Mouse (Mus musculus) neural tube, embryonic 11.5 days (tissue): ENCODE results near the gene Hhatl. TPM values are rescaled to one million over a fixed set of nuclear protein-coding genes. Genes with fewer than 3 reads are reported as not detected.

Experiments
- ATAC-seq: fragments of 200-750 bp; cut with Nextera tagmentation; 2 replicates; pipeline ENCODE4 v1.8.0; 2017; ENCODE audit warnings: moderate number of reproducible peaks, mild to moderate bottlenecking, moderate TSS enrichment, moderate library complexity; ENCODE audit not compliant: insufficient read depth, low FRiP score, low TSS enrichment
- DNase-seq: peaks from one replicate; pipeline ENCODE4 v3.0.0-alpha.2; 2015; ENCODE audit warnings: low spot score
- H3K27ac ChIP-seq: fragments of 300-500 bp; sonication (generic); 2 replicates; pipeline ENCODE4 v1.5.1; 2014; ENCODE audit warnings: low read depth, mild to moderate bottlenecking, low read length
- H3K27me3 ChIP-seq: fragments of 300-500 bp; sonication (generic); 2 replicates; pipeline ENCODE4 v1.6.1; 2014; ENCODE audit warnings: mild to moderate bottlenecking, low read length, mixed read lengths; ENCODE audit not compliant: control insufficient read depth, insufficient read depth
- H3K36me3 ChIP-seq: fragments of 300-500 bp; sonication (generic); 2 replicates; pipeline ENCODE4 v1.6.1; 2014; ENCODE audit warnings: mild to moderate bottlenecking, low read length, moderate library complexity, mixed read lengths; ENCODE audit not compliant: control insufficient read depth, insufficient read depth
- H3K4me1 ChIP-seq: fragments of 300-500 bp; sonication (generic); 2 replicates; pipeline ENCODE4 v1.6.1; 2014; ENCODE audit warnings: low read length, mixed read lengths; ENCODE audit not compliant: control insufficient read depth, insufficient read depth
- H3K4me2 ChIP-seq: fragments of 300-500 bp; sonication (generic); 2 replicates; pipeline ENCODE4 v1.6.1; 2014; ENCODE audit warnings: low read depth, mild to moderate bottlenecking, moderate library complexity
- H3K4me3 ChIP-seq: fragments of 300-500 bp; sonication (generic); 2 replicates; pipeline ENCODE4 v1.5.1; 2014; ENCODE audit warnings: low read depth, low read length
- H3K9ac ChIP-seq: fragments of 300-500 bp; sonication (generic); 2 replicates; pipeline ENCODE4 v1.6.1; 2014; ENCODE audit warnings: mild to moderate bottlenecking, low read length
- H3K9me3 ChIP-seq: fragments of 300-500 bp; sonication (generic); 2 replicates; pipeline ENCODE4 v1.6.1; 2016; ENCODE audit warnings: low read length; ENCODE audit not compliant: control insufficient read depth
- WGBS: fragments of 180-500 bp; shearing (Covaris S2); extraction: QIAGEN DNeasy Blood & Tissue Kit; methylation state at CpG from one replicate; pipeline ENCODE4 v1.1.7; 2014; 5-methylcytosine and 5-hydroxymethylcytosine counted together
- polyA plus RNA-seq: library from polyadenylated mRNA; unstranded; fragments of >200 nt; fragmentation: Nextera tagmentation; extraction: Ambion mirVana; gene quantifications from 2 replicates; pipeline ENCODE4 v1.2.1, GENCODE M21; 2014

Gene Hhatl
- polyA plus RNA-seq, 1 experiment from 2014 or later = 0.13 TPM

GRCm38 (mm10) chr9:121765166-121765855 lies 27.0 kb downstream of the Hhatl start:
- Histone ChIP-seq H3K27me3 (no peaks in the 10 kb centered on the region), H3K4me1 (peaks cover 11% of the 10 kb centered on the region), H3K36me3 (peaks cover 16% of the 10 kb centered on the region; the same call in 1 of the 2 replicates), H3K4me3 (no peak overlapping the region), H3K4me2 (no peak overlapping the region), H3K9me3 (no peaks in the 10 kb centered on the region), H3K9ac (no peak overlapping the region), H3K27ac (no peak overlapping the region)
- 93% methylated on average over 16 of the region's 16 CpGs for WGBS
- no peak for DNase-seq
- ATAC-seq = no peak

DNA sequence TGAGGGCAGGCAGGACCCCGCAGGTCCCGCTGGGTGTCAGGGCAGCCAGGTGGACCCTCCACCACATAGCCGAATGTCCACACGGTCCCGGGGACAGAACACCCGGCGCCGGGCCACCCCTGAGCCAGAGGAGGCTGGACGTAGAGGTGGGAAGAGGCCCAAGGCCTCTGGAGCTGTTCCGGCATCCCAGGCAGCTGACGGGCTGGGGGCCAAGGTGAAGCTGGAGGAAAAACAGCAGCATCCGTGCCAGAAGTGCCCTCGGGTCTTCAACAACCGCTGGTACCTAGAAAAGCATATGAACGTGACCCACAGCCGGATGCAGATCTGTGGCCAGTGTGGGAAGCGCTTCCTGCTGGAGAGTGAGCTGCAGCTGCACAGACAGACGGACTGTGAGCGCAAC lies 28.6 kb downstream of the Hhatl start:
- ATAC-seq = no peak
- Histone ChIP-seq H3K4me2 (no peak overlapping the region), H3K36me3 (peaks cover 16% of the 10 kb centered on the region; the same call in 1 of the 2 replicates), H3K4me1 (peaks cover 14% of the 10 kb centered on the region), H3K9ac (no peak overlapping the region), H3K27me3 (no peaks in the 10 kb centered on the region), H3K27ac (no peak overlapping the region), H3K4me3 (no peak overlapping the region), H3K9me3 (no peaks in the 10 kb centered on the region)
- no peak for DNase-seq
- WGBS = 93% methylated on average over 19 of the region's 19 CpGs

DNA sequence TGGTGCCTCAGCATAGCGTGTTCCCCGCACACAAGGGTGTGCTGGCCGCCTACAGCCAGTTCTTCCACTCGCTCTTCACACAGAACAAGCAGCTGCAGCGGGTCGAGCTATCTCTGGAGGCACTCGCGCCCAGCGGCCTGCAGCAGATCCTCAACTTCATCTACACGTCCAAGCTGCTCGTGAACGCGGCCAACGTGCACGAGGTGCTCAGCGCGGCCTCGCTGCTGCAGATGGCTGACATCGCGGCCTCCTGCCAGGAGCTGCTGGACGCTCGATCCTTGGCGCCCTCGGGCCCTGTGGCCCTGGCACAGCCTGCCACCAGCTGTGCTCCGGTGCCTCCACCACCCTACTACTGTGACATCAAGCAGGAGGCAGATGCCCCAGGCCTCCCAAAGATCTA lies 29.5 kb downstream of the Hhatl start:
- H3K4me3 ChIP-seq = no peak overlapping the region
- peaks cover 20% of the 10 kb centered on the region for H3K4me1 ChIP-seq
- H3K36me3 ChIP-seq = peaks cover 16% of the 10 kb centered on the region; the same call in 1 of the 2 replicates
- ATAC-seq (no peak), DNase-seq (no peak)
- H3K9ac ChIP-seq = no peak overlapping the region
- 93% methylated on average over 25 of the region's 25 CpGs for WGBS
- no peak overlapping the region for H3K4me2 ChIP-seq
- H3K27ac ChIP-seq = no peak overlapping the region
- no peaks in the 10 kb centered on the region for H3K27me3 ChIP-seq
- no peaks in the 10 kb centered on the region for H3K9me3 ChIP-seq

- no peak overlapping the region for H3K4me2 ChIP-seq
- ATAC-seq (no peak), DNase-seq (no peak)
- WGBS = 90% methylated on average over 10 of the region's 10 CpGs
- no peaks in the 10 kb centered on the region for H3K27me3 ChIP-seq
- H3K9ac ChIP-seq = no peak overlapping the region
- peaks cover 16% of the 10 kb centered on the region; the same call in 1 of the 2 replicates for H3K36me3 ChIP-seq
- peaks cover 20% of the 10 kb centered on the region for H3K4me1 ChIP-seq
- no peak overlapping the region for H3K27ac ChIP-seq
- no peak overlapping the region for H3K4me3 ChIP-seq
- H3K9me3 ChIP-seq = no peaks in the 10 kb centered on the region
Observed at GRCm38 (mm10) chr9:121762248-121762647, 30.1 kb downstream of the Hhatl start.

DNA sequence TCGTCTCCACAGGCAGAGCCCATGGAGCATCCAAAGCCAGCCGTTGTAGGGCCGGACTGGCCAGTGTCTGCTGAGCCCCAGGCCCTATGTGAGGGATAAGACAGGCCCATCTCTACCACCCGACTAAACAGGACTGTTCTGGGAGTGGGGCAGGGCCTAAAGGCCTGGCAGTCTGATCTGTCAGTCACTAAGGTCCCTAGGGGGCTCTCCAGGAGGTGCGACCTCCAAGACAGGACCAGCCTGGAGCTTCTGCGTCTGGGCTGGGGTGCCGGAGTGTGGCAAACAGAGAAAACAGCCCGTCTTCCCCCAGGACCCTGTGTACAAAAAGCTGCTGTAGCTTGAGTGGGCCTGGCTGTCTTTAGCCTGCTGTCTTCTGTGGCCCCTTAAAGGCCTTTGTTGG lies 30.5 kb downstream of the Hhatl start:
- 83% methylated on average over 8 of the region's 8 CpGs for WGBS
- ATAC-seq (no peak), DNase-seq (no peak)
- no peak overlapping the region for H3K4me3 ChIP-seq
- H3K27ac ChIP-seq = 0 out of 2 replicates have a peak overlapping the region, but pooled peaks have one; percentile 4
- no peaks in the 10 kb centered on the region for H3K9me3 ChIP-seq
- peaks cover 20% of the 10 kb centered on the region for H3K4me1 ChIP-seq
- H3K27me3 ChIP-seq = no peaks in the 10 kb centered on the region
- no peak overlapping the region for H3K9ac ChIP-seq
- no peak overlapping the region; the same call in 1 of the 2 replicates for H3K4me2 ChIP-seq
- H3K36me3 ChIP-seq = peaks cover 14% of the 10 kb centered on the region; the same call in 1 of the 2 replicates

DNA sequence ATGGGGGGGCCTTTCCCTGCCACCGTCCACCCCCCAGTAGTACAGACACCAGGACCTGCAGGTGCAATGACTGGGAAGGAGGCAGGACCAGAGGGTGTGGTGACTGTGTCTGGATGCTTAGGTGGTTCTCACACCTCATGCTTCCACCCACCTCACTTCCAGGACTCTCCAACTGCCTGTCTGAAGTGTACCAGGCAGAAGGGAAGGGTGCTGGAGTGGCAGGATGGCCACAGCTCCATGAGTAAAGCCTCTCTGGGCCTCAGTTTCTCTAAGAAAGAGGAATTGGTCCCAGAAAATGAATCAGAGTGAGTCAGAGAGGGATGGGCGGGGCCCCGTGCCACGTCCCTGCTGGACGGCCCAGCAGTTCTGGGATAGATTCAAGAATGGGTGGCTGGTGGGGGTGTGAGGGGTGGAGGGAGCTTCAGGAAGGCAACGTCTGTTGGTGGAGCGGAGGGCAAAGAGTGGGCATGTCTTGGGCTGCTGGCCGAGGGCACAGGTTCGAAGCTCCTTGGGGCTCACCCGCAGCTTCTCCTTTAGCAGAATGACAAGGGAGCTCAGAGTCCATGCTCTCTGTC lies 31.1 kb downstream of the Hhatl start:
- Histone ChIP-seq H3K9me3 (no peaks in the 10 kb centered on the region), H3K4me2 (peak overlapping the region; percentile 99), H3K27ac (no peak overlapping the region), H3K4me1 (peaks cover 20% of the 10 kb centered on the region), H3K4me3 (peak overlapping the region; percentile 92), H3K27me3 (no peaks in the 10 kb centered on the region), H3K36me3 (peaks cover 12% of the 10 kb centered on the region; the same call in 1 of the 2 replicates), H3K9ac (peak overlapping the region; percentile 92)
- 65% methylated on average over 10 of the region's 10 CpGs for WGBS
- no peak for DNase-seq
- ATAC-seq = no peak

GRCm38 (mm10) chr9:121760271-121761090 lies 31.8 kb downstream of the Hhatl start:
- under 1% methylated on average over 41 of the region's 43 CpGs for WGBS
- peak; percentile 87 for DNase-seq
- peak; percentile 64 for ATAC-seq
- H3K9me3 ChIP-seq = no peaks in the 10 kb centered on the region
- peaks cover 20% of the 10 kb centered on the region for H3K4me1 ChIP-seq
- H3K27ac ChIP-seq = peak overlapping the region; percentile 92
- peak overlapping the region; percentile 92 for H3K4me3 ChIP-seq
- H3K9ac ChIP-seq = peak overlapping the region; percentile 92
- H3K36me3 ChIP-seq = peaks cover 10% of the 10 kb centered on the region; the same call in 1 of the 2 replicates
- H3K27me3 ChIP-seq = no peaks in the 10 kb centered on the region
- H3K4me2 ChIP-seq = peak overlapping the region; percentile 99

DNA sequence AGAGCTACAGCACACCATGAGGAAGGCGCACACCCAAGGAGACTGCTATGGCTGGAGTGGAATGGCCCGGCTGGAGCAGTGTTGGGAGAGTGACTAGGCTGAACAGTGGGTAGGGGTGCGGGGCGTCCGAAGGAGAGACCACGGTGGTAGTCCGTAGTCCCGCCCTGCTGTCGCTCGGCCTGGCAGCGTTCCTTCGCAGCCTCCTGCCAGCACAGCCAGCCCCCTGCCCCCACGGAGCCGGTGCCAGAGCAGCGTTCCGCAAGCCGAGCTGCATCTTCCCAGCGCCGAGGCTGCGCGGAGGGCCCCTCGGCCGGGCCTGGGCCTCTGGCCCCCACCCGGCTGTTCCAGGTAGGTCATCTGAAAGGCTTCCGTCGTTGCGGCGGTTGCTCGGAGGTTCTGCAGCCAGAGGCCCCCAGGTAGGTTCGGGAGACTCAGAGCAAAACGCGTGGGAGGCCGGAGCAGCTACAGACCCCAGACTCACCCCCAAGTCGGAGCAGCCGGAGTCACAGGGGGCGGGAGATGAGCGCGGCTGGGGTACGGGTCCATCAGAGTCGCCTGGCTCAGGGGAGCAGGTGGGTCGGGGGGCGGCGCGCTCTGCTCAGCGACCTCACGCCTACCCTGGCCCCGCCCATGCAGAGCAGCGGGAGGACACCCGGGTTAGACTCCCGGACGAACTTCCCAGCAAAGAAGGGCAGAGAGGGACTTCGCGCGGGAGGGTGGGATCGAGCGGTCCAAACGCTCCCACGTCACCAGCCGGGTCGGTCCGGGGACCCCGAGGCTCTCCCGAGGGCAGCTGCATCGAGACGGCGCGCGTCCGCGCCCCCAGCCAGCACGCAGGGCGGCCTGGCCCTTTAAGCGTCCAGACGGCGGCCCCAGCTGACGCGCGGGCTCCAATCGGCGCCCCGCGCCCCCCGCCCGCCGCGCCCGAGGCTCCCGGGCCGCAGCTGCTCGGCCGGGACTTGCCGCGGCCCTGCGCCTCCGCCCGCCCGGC lies 32.9 kb downstream of the Hhatl start, which contains the start of gene Zfp651:
TSS of gene Zfp651 (plus strand) at position 240 of the 991 bp plus-strand sequence.
- Histone ChIP-seq H3K4me3 (peak within 1 kb of the TSS; percentile 92), H3K27ac (peak within 1 kb of the TSS; percentile 92), H3K4me1 (peaks cover 20% of the 10 kb centered on the region), H3K9me3 (no peaks in the 10 kb centered on the region), H3K4me2 (peak within 1 kb of the TSS; percentile 99), H3K27me3 (no peaks in the 10 kb centered on the region), H3K36me3 (peaks cover 16% of the 10 kb centered on the region), H3K9ac (peak within 1 kb of the TSS; percentile 92)
- peak; percentile 89 for DNase-seq
- under 1% methylated on average over 64 of the region's 97 CpGs for WGBS
- ATAC-seq = peak; percentile 77
